Mouse (Mus musculus) CD4-positive, CD25-positive, alpha-beta regulatory T cell, adult 2 months (primary cell): ENCODE measurements around the gene Vmn1r100.
"Not testable (repeated sequence)": the region's sequence is repeated elsewhere in the genome, so short reads cannot be mapped to it uniquely, and the experiment has no call there.

Experiments
- DNase-seq: peaks from one replicate; pipeline ENCODE4 v3.0.0-alpha.2; 2012; ENCODE audit warnings: low read depth, low spot score

Gene Vmn1r100

DNA sequence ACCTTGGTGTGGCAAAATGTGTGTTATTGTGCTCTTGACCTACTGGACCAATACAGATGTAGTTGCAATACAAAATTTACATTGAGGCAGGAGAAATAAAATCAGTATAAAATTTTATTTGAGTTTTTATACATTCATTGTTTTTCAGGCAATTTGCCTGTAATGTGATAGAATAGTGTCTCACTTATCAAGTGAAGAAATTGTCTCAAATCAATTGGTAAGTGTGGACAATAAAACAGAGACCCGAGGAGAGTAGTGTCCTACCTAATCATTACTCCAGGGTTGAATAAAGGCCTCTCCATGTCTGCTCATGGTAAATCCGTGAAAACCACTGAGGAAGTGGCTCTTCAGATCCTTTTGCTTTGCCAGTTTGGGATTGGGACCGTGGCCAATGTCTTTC, at the start of gene Vmn1r100:
TSS of gene Vmn1r100 (plus strand) at position 301 of the 400 bp plus-strand sequence.
- not testable (repeated sequence) for DNase-seq

DNA sequence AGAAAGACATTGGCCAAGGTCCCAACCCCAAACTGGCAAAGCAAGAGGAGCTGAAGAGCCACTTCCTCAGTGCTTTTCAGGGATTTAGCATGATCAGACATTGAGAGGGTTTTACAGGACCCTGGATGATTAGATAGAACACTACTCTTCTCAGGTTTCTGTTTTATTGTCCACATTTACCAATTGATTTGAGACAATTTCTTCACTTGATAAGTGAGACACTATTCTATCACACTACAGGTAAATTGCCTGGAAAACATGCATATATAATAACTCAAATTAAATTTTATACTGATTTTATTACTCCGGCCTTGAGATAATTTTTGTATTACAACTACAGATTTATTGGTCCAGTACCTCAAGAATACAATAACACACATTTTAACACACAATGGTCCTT, 42.4 kb upstream of the Vmn1r100 start, which contains the start of gene Gm5728:
TSS of gene Gm5728 (minus strand) at position 101 of the 400 bp plus-strand sequence.
- not testable (repeated sequence) for DNase-seq

DNA sequence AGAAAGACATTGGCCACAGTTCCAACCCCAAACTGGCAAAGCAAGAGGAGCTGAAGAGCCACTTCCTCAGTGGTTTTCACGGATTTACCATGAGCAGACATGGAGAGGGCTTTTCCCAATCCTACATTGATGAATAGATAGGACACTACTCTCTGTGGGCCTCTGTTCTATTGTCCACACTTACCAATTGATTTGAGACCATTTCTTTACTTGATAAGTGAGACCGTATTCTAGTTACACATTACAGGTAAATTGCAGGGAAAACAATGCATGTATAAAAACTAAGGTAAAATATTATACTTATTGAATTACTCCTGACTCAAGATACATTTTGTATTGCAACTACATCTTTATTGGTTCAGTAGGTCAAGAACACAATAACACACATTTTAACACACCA, 24.8 kb downstream of the Vmn1r100 start, which contains the start of gene Vmn1r101:
TSS of gene Vmn1r101 (minus strand) at position 101 of the 400 bp plus-strand sequence.
- not testable (repeated sequence) for DNase-seq
